Mouse (Mus musculus): Measurements from ENCODE around the gene Mtcl1. TPM values are rescaled to one million over a fixed set of nuclear protein-coding genes. Genes with fewer than 3 reads are reported as not detected.
A peak's percentile ranks its signal among the peaks of the same experiment; 100 is the strongest.

Mtcl1 gene
- 0.08 and 0.17 TPM in 2 replicates for polyA plus RNA-seq (2012; rRNA removed)
- polyA plus RNA-seq (2014; fragmentation: Nextera tagmentation; extraction: Ambion mirVana): 0.06 TPM in 1 of 2 replicates, not detected in the other

DNA sequence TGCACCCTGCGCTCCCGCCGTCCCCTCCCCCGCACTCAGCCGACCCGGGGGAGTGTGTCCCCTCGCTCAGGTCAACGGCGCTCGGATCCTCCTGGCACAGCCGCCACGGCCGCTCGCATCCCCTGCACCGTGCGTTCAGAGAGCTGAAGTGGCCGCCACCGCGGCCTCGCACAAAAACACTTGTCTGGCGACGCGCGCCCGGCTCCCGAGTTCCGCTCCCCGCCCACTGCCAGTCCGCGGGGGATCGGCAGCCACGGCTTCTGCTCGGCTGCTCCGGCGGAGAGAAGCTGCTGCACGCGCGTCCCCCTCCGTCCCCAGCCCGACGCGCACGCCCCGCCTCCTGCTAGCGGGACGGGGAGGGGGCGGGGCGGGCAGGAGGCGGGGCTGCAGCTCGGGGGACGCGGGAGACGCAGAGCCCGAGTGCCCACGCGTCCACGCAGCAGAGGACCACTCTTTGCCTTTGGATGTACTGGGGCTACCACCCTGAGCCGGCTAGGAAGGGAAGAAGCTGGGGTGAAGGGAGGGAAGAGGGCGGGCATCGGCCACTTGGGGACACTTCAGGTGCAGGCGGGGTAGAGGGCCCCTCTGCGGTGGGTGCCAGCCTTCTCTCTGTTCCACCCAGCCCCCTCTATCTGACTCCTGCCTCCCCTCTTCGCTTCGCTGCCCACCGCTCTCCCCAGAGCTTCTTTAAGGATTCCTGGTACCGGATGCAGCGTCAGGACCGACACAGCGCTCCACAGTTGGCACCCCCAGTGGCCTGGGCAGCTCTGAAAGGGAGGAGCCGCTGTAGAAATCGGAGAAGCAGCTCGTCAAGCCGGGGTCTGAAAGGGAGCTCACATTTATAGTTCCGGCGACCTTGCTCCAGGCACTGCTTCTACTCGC is at the start of gene Mtcl1:
Mtcl1 (minus strand) TSS at position 291 of the 882 bp plus-strand sequence.
- H3K27me3 ChIP-seq (ENCODE audit: control insufficient read depth, insufficient read depth, low read length): peaks cover 62% of the 10 kb centered on the region
- no peak within 1 kb of the TSS for H3K9ac ChIP-seq (replicated peaks)
- WGBS (ENCODE audit: insufficient replicate concordance): under 1% methylated on average over 67 of the region's 76 CpGs
- no peaks in the 10 kb centered on the region for H3K9me3 ChIP-seq (ENCODE audit: control insufficient read depth, low read length)
- DNase-seq (ENCODE audit: low read depth in 3 of 3, low spot score in 3 of 3) (no peak), ATAC-seq (ENCODE audit: insufficient read depth) (no peak)
- H3K4me2 ChIP-seq (ENCODE audit: low read depth): peak within 1 kb of the TSS; percentile 66
- no peaks in the 10 kb centered on the region for H3K4me1 ChIP-seq (replicated peaks; ENCODE audit: control insufficient read depth in 2 of 2, insufficient read depth in 2 of 2, low read length in 1 of 2)
- H3K4me3 ChIP-seq (ENCODE audit: insufficient read depth in 1 of 2, low read depth in 2 of 2, low read length in 2 of 2): peak within 1 kb of the TSS; percentile 44 to 52
- no peaks in the 10 kb centered on the region for H3K36me3 ChIP-seq (replicated peaks; ENCODE audit: control insufficient read depth, insufficient read depth, low read depth)
- no peak within 1 kb of the TSS for H3K27ac ChIP-seq
- no peak for TF ChIP-seq EP300 (IDR thresholded peaks at IDR 0.05; ENCODE audit: low read depth)
- TF ChIP-seq CTCF (IDR thresholded peaks at IDR 0.05; ENCODE audit: low read depth): no peak

DNA sequence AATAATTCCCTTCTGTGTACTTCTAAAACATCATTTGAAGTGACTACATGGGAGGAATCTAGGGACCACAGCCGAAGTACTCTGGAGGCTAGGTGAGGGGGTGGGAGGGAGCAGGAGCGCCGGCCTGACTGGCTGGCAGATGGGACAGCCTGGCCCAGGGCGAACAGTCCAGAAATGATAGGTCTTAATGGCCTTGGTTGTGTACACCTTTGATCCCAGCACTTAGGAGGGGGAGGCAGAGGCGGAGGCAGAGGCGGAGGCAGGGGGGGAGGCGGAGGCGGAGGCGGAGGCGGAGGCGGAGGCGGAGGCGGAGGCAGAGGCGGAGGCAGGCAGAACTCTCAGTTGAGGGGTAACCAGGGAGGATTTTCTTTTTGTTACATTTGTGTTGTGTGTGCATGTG is 49.0 kb upstream of the Mtcl1 start:
- Histone ChIP-seq H3K36me3 (replicated peaks; ENCODE audit: control insufficient read depth, insufficient read depth, low read depth) (peaks cover 16% of the 10 kb centered on the region), H3K9me3 (ENCODE audit: control insufficient read depth, low read length) (no peaks in the 10 kb centered on the region), H3K27ac (no peak overlapping the region), H3K4me2 (ENCODE audit: low read depth) (no peak overlapping the region), H3K9ac (replicated peaks) (no peak overlapping the region), H3K4me3 (ENCODE audit: insufficient read depth in 1 of 2, low read depth in 2 of 2, low read length in 2 of 2) (no peak overlapping the region), H3K27me3 (ENCODE audit: control insufficient read depth, insufficient read depth, low read length) (no peaks in the 10 kb centered on the region), H3K4me1 (replicated peaks; ENCODE audit: control insufficient read depth in 2 of 2, insufficient read depth in 2 of 2, low read length in 1 of 2) (no peaks in the 10 kb centered on the region)
- no peak for ATAC-seq (ENCODE audit: insufficient read depth)
- WGBS (ENCODE audit: insufficient replicate concordance): 86% methylated on average over 14 of the region's 14 CpGs
- TF ChIP-seq CTCF (IDR thresholded peaks at IDR 0.05; ENCODE audit: low read depth): no peak
- TF ChIP-seq EP300 (IDR thresholded peaks at IDR 0.05; ENCODE audit: low read depth): no peak
- DNase-seq (ENCODE audit: low read depth in 3 of 3, low spot score in 3 of 3): no peak

- 78% methylated on average over 9 of the region's 9 CpGs for WGBS (ENCODE audit: insufficient replicate concordance)
- H3K9me3 ChIP-seq (ENCODE audit: control insufficient read depth, low read length): no peaks in the 10 kb centered on the region
- DNase-seq (ENCODE audit: low read depth in 3 of 3, low spot score in 3 of 3) (no peak), ATAC-seq (ENCODE audit: insufficient read depth) (no peak)
- no peaks in the 10 kb centered on the region for H3K4me1 ChIP-seq (replicated peaks; ENCODE audit: control insufficient read depth in 2 of 2, insufficient read depth in 2 of 2, low read length in 1 of 2)
- no peak overlapping the region for H3K4me2 ChIP-seq (ENCODE audit: low read depth)
- H3K9ac ChIP-seq (replicated peaks): no peak overlapping the region
- no peak overlapping the region for H3K27ac ChIP-seq
- H3K27me3 ChIP-seq (ENCODE audit: control insufficient read depth, insufficient read depth, low read length): no peaks in the 10 kb centered on the region
- peaks cover 16% of the 10 kb centered on the region for H3K36me3 ChIP-seq (replicated peaks; ENCODE audit: control insufficient read depth, insufficient read depth, low read depth)
- TF ChIP-seq EP300 (IDR thresholded peaks at IDR 0.05; ENCODE audit: low read depth) (no peak), CTCF (IDR thresholded peaks at IDR 0.05; ENCODE audit: low read depth) (no peak)
- H3K4me3 ChIP-seq (ENCODE audit: insufficient read depth in 1 of 2, low read depth in 2 of 2, low read length in 2 of 2): no peak overlapping the region
Observed at GRCm38 (mm10) chr17:66496589-66496988, 47.0 kb upstream of the Mtcl1 start.

GRCm38 (mm10) chr17:66490022-66490601 is 40.6 kb upstream of the Mtcl1 start:
- no peak overlapping the region for H3K9ac ChIP-seq (replicated peaks)
- H3K36me3 ChIP-seq (replicated peaks; ENCODE audit: control insufficient read depth, insufficient read depth, low read depth): peaks cover 3% of the 10 kb centered on the region; the same call in 1 of the 2 replicates
- WGBS (ENCODE audit: insufficient replicate concordance): 36% methylated on average over 10 of the region's 10 CpGs
- no peak overlapping the region for H3K4me2 ChIP-seq (ENCODE audit: low read depth)
- DNase-seq (ENCODE audit: low read depth in 3 of 3, low spot score in 3 of 3): peak in 2 of 3 experiments; percentile 19 to 24
- TF ChIP-seq EP300 (IDR thresholded peaks at IDR 0.05; ENCODE audit: low read depth): no peak
- peak; percentile 94 for TF ChIP-seq CTCF (IDR thresholded peaks at IDR 0.05; ENCODE audit: low read depth)
- H3K9me3 ChIP-seq (ENCODE audit: control insufficient read depth, low read length): no peaks in the 10 kb centered on the region
- no peak overlapping the region for H3K4me3 ChIP-seq (ENCODE audit: insufficient read depth in 1 of 2, low read depth in 2 of 2, low read length in 2 of 2)
- H3K27ac ChIP-seq: no peak overlapping the region
- no peaks in the 10 kb centered on the region for H3K4me1 ChIP-seq (replicated peaks; ENCODE audit: control insufficient read depth in 2 of 2, insufficient read depth in 2 of 2, low read length in 1 of 2)
- H3K27me3 ChIP-seq (ENCODE audit: control insufficient read depth, insufficient read depth, low read length): no peaks in the 10 kb centered on the region; the same call in 1 of the 2 replicates
- ATAC-seq (ENCODE audit: insufficient read depth): no peak

GRCm38 (mm10) chr17:66486576-66486975 is 37.0 kb upstream of the Mtcl1 start:
- Histone ChIP-seq H3K4me3 (ENCODE audit: insufficient read depth in 1 of 2, low read depth in 2 of 2, low read length in 2 of 2) (no peak overlapping the region), H3K4me1 (replicated peaks; ENCODE audit: control insufficient read depth in 2 of 2, insufficient read depth in 2 of 2, low read length in 1 of 2) (no peaks in the 10 kb centered on the region), H3K36me3 (replicated peaks; ENCODE audit: control insufficient read depth, insufficient read depth, low read depth) (no peaks in the 10 kb centered on the region), H3K27me3 (ENCODE audit: control insufficient read depth, insufficient read depth, low read length) (no peaks in the 10 kb centered on the region; the same call in 1 of the 2 replicates), H3K27ac (no peak overlapping the region), H3K9me3 (ENCODE audit: control insufficient read depth, low read length) (no peaks in the 10 kb centered on the region), H3K4me2 (ENCODE audit: low read depth) (no peak overlapping the region), H3K9ac (replicated peaks) (no peak overlapping the region)
- ATAC-seq (ENCODE audit: insufficient read depth): no peak
- TF ChIP-seq CTCF (IDR thresholded peaks at IDR 0.05; ENCODE audit: low read depth): no peak
- no peak for TF ChIP-seq EP300 (IDR thresholded peaks at IDR 0.05; ENCODE audit: low read depth)
- WGBS (ENCODE audit: insufficient replicate concordance): 61% methylated on average over 6 of the region's 6 CpGs
- DNase-seq (ENCODE audit: low read depth in 3 of 3, low spot score in 3 of 3): no peak

All from liver, embryonic 14.5 days (tissue).